In genomic region chr11:8473616-8474015, GRCm38 (mm10) we compare ENCODE assay signal across 17 mouse cellular contexts.
"Had no signal": no experiment of that assay in that cellular context is flagged by ENCODE, and none has a peak within 500 bp of the region (broad histone marks: within the 10 kb centered on the region; RNA-seq: fewer than 3 reads in every experiment).

No protein-coding gene starts in this region.

- H3K9ac ChIP-seq: liver, embryonic 13.5 days; liver, embryonic 15.5 days; liver, postnatal 0 days; midbrain, embryonic 13.5 days; midbrain, embryonic 15.5 days; neural tube, embryonic 12.5 days; stomach, embryonic 15.5 days had no signal

- H3K4me3 ChIP-seq: liver, embryonic 13.5 days; liver, embryonic 15.5 days; megakaryocyte, embryonic 14.5 days; midbrain, embryonic 13.5 days; midbrain, embryonic 15.5 days; neural tube, embryonic 12.5 days; stomach, embryonic 15.5 days had no signal

- H3K9me3 ChIP-seq: liver, embryonic 13.5 days; liver, embryonic 15.5 days; megakaryocyte, embryonic 14.5 days; midbrain, embryonic 13.5 days; midbrain, embryonic 15.5 days; neural tube, embryonic 12.5 days; stomach, embryonic 15.5 days had no signal

- H3K4me2 ChIP-seq: liver, embryonic 11.5 days; liver, embryonic 13.5 days; liver, embryonic 15.5 days; midbrain, embryonic 11.5 days; midbrain, embryonic 13.5 days; midbrain, embryonic 15.5 days; neural tube, embryonic 12.5 days; stomach, embryonic 15.5 days had no signal

- H3K27ac ChIP-seq: liver, embryonic 13.5 days; liver, embryonic 15.5 days; macrophage; midbrain, embryonic 13.5 days; midbrain, embryonic 15.5 days; neural tube, embryonic 12.5 days; stomach, embryonic 15.5 days; stomach, postnatal 0 days had no signal

- H3K27me3 ChIP-seq: neural tube, embryonic 12.5 days; stomach, embryonic 15.5 days had no signal

- H3K36me3 ChIP-seq: midbrain, embryonic 13.5 days; midbrain, embryonic 15.5 days; neural tube, embryonic 12.5 days had no signal

- DNase-seq: liver; liver, embryonic 13.5 days; liver, postnatal 0 days; right cerebral cortex, postnatal 14 days; thymus, adult 2 months; thymus, postnatal 25 days; thymus, postnatal 4 days had no signal

- ATAC-seq: liver, postnatal 0 days; midbrain, embryonic 13.5 days; midbrain, embryonic 15.5 days had no signal

- H3K4me1 ChIP-seq: liver, embryonic 15.5 days had no signal
